Mouse (Mus musculus) CD8-positive naive resting alpha-beta T cell, adult 2 months (primary cell): ENCODE measurements around the gene Sgf29.
A peak's percentile ranks its signal among the peaks of the same experiment; 100 is the strongest.

Experiments used
- DNase-seq, 2 experiments: peaks; one replicate each; pipeline ENCODE4 v3.0.0; 2022; ENCODE audit warnings: low read depth in 2 of 2, low spot score in 2 of 2

Gene Sgf29

GRCm38 (mm10) chr7:126702861-126703756 is 54.0 kb downstream of the Sgf29 start:
- no peak for DNase-seq

- DNase-seq, result no peak
These were observed 54.6 kb downstream of the Sgf29 start for GRCm38 (mm10) chr7:126703757-126704077.

- DNase-seq, result peak; percentile 77 to 83
These were observed 55.2 kb downstream of the Sgf29 start for GRCm38 (mm10) chr7:126704121-126704980.

GRCm38 (mm10) chr7:126707442-126708174 is 58.5 kb downstream of the Sgf29 start, which contains the start of gene Coro1a:
TSS of gene Coro1a (minus strand) at chr7:126707787.
- peak; percentile 57 to 62 for DNase-seq

- no peak for DNase-seq
These were observed 59.3 kb downstream of the Sgf29 start for GRCm38 (mm10) chr7:126708175-126708952.

- no peak for DNase-seq
These were observed 61.2 kb downstream of the Sgf29 start for GRCm38 (mm10) chr7:126710266-126710665.

- DNase-seq, result no peak
These were observed 62.8 kb downstream of the Sgf29 start for GRCm38 (mm10) chr7:126711910-126712309.

GRCm38 (mm10) chr7:126715679-126716078 is 66.6 kb downstream of the Sgf29 start:
- DNase-seq, result no peak

GRCm38 (mm10) chr7:126717566-126717965 is 68.5 kb downstream of the Sgf29 start:
- no peak for DNase-seq

GRCm38 (mm10) chr7:126718787-126719337 is 69.8 kb downstream of the Sgf29 start:
- DNase-seq, result no peak

- no peak for DNase-seq
These were observed 72.5 kb downstream of the Sgf29 start for GRCm38 (mm10) chr7:126721635-126722034.
